Mouse (Mus musculus): ENCODE measurements at regions not wholly inside any gene's neighbourhood (a gene's known extent, or its start where the extent isn't known, plus 50 kb on each side); places are given as distances from the start of the nearest gene placed in this dataset.

DNA sequence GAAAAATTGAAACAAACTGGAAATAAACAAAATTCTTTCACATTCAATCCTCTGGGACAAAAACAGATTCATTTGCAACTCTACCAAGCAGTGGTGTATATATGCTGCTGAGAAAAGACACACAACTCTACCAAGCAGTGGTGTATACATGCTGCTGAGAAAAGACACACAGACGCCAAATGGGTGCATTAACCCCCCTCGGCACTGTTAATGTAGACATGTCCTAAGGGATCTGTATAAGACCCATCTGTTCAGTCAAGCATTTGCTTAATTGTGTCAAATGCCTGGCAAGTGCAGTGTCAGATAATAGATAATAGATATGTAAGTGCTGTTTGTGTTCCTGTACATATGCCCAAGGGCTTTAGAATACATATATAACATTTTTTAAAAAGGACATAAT, 1035.2 kb upstream of the B3galt2 start:
- no peak for DNase-seq

DNA sequence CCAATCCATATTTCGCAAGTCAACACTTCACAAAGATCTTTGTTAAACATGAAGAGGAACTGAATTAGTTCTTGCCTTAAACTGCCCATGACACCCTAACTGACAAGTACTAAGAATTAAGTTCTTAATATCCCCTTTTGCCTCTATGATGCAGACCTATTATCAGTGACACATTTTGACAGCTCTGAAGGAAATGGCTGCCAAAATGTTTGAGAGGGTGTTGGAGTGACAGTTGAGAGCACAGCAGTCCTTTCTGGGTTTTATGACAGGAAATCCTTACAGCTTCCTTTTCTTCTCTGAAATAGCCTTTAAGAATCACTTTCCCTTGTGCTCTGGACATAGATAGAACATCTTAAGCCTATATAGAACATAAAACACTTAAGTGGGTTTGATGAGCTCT, 1034.4 kb upstream of the B3galt2 start:
- no peak for DNase-seq

DNA sequence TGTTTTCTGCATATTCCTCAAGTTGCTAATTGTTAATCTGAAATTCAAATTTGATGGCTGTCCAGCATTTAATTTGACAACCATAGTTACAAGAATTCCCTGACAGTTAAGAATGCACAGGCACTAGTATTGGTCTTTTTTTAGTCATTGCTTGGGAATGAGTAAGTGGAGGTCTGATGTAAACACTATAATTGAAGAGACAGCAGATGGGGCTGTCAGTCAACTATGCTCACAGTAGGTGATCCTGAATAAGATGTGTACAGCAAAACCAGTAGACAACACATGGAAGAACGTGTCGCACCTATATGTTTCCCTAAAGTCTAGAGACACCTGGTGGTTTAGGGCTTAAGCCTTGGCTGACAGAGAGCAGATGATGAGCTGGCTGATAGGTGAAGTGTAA, 1019.0 kb upstream of the B3galt2 start:
- no peak for DNase-seq

DNA sequence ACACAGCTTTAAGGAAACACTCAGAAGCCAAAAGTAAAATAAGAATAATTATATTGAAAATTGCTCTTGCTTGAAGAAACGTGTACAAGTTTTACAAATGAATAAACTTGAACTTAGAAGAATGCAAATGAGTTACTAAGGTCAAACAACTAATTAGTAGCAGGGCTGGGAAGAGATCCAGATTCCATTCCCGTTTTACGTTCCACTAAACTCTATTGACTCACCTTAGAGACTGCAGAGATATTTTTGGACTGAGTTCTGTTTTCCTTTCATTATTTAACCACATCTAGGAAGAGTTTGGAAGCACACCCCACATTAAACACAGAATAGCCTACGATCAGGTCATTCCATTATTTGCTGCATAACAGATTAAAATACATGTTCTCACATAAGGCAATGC, 1016.2 kb upstream of the B3galt2 start:
- DNase-seq: no peak

DNA sequence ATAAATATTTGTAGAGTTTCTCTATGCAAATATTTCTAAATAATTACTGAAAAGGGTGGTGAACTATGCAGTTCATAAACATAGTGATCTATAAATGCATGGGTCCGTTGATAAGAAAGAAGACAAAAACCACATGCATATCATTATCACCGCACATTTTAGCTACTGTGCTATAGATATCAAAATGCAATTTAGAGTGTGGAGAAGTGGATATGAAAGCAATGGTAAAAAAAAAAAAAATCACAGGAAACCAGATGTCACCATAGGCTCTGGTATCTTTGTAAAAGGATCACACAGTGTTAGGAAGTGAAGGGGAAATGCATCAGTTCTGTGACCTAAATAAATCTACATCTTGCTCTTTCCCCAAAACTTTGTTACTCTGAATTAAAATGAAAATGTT, 985.2 kb upstream of the B3galt2 start:
- no peak for DNase-seq

DNA sequence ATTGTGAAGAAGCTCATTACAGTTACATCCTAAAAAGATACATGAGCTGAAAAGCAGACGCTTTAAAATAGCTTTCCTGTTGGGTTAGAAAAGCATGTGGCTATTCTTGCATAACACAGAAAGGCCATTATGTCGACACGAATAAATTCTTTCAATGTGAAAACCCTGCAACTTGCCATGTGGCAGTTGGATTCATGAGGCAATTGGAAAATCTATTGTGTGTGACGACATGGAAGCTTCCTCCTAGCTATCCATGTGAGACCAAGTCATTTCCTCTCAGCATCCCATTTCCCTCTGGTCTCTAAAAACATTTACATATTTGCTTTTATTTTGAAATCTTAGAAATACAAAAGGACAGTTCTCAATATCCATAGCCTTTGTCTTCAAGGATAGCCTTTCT, 975.2 kb upstream of the B3galt2 start:
- no peak for DNase-seq

DNA sequence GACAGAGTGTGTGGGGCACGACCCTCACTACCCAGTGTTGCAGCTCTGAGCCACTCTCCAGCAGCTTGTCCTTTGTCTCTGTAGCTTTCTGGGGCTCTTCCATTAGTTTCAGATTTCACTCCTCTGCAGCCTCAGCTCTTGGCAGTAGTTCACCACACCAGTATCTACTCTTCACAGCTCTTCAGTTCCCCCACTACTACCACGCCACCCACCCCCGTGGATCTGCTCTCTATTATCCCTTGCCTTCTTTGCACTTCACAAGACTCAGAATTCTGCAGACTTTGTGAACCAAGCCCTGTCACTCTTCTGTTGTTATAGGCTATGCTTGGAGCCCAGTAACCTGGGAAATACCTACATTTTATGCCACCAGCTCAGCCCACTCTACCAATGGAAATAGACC, 960.5 kb upstream of the B3galt2 start:
- DNase-seq: no peak

DNA sequence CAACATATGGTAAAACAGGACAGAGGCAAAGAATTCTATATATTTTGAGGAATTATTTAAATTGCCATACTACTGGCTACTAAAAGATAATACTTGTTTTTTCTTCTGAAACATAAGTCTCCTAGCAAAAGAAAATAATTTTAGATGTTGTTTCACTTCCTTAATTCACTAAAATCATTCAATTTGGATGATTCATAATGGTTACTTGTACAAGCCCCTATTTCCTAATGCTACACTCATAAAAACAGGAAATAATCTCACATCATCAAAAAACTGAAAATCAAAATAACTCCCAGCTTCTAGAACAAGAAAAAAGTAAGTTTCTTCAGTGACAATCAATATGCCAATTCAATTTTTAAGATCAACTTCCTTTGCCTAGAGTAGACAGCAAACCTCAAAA, 951.6 kb upstream of the B3galt2 start:
- no peak for DNase-seq

DNA sequence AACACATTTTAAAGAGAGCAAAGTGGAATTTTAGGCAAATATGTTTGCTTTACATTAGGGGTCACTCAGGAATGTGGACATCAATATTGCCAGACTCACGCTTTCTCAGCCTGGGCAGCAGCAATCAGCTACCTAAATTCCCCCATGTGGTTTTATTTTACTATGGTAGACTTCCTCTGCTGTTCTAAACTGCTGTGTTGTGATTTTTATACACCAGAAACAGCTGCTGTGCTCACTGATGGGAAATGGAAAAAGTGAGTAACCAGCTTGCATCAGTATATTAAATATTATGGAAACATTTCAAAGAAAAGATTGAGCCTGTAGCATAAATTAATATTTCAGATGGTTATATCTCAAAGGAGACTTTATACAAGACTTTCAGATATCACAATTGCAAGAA, 945.3 kb upstream of the B3galt2 start:
- DNase-seq: no peak

DNA sequence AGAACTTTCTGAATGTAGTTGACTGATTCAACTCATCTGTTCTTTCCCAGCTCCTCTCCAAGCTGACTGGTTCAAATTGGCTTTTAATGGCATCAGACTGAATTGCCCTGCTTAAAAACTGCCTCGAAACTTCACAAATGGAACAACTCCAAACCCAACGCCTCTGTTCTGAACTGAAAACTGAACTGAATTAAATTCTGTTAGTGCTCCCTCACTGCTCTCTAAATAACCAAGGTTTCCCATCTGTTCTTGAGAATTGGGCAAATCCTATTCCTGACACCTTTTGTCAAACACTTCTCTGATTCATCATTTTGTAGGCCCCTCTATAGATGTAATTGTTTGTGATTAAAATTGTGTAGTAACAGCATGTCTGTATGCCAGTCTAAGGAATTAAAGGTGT, 932.2 kb upstream of the B3galt2 start:
- no peak for DNase-seq

DNA sequence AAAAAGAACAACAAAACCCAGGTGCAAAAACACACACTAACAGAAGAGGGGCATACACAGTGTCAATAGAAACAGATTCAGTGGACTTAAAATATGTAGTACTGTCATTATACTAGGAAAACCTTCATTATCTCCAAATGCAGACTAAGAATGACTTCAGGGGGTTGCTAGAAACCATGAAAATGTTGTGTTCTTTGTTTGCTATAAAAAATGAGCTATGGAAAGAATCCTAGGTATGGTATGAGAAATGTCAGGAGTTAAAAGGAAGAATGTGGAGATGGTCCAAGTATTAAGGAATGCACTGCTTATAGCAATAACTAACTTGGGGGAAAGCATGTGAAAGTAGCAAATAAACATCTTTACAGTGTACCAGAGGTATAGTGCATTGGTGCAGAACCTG, 910.2 kb upstream of the B3galt2 start:
- DNase-seq: no peak

DNA sequence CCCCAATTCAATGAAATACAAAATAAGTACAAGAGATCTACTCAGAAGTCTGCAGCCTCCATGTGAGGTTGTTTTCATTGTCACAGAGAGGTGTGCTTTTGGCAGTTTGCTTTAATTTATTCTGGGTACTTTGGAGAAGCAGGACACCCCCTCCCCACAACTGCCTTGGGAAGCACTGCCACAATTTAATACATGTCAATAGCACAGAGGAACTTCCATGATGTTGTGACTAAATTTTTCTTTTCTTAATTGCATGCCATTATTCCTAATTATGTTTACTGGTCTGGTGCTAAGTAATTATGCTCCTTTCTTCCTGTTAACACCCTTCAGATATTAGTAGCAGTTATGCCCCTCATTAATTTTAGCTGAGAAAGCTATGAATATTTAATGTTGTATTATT, 906.4 kb upstream of the B3galt2 start:
- DNase-seq: no peak

DNA sequence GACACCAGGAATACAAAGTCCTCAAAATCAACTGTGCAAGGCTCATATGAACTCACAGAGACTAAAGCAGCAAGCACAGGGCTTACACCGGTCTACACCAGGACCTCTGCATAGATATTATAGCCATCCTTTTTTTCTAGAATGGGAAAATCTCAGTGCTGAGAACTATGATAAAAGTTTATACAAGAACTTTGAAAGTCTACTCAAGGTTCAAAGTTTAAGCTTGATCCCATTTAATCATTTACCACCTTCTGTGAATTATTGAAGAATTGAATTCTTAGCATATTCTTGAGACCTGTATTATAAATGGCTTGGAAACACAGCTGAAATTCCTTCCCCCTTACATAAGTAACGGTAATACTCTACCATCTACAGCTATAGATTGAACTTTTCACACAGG, 902.1 kb upstream of the B3galt2 start:
- no peak for DNase-seq

DNA sequence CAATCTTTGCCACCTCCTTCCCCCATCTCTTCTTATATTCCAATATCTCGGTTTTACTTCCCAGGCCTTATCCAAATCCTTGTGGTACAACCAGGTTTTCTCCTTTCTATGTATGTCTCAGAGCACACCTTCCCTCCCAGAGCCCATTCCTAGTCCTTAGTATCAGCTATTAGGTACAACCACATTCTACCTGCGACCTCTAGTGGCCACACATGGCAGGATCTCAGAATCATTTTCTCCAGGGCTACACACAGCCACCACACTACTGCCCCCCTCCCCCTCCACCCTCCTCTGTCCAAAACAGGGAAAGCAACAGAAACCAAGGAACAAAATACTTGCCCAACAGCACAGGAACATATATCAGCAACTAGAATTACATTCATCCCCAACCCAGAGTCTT, 898.2 kb upstream of the B3galt2 start:
- peak; percentile 23 for DNase-seq

DNA sequence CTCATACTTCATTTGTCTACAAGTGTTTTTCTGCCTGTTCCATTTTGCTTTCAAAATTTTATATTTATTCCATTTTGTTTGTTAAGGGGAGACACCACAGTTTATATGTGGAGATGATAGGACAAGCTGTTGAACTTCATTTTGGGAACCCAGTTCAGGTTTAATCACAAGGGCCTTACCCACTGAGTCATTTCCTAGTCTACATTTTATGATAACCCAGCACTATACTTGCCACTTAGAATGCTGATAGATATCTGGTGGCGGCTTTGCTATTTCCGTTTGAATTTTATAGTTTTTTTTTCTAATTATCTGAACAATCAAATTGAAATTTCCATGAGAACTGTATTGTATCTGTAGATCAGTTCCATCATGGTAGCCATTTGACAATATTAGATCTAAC, 869.5 kb upstream of the B3galt2 start:
- no peak for DNase-seq

Data from liver (tissue).